Mouse (Mus musculus): ENCODE measurements around the gene Gm27021.
A peak's percentile ranks its signal among the peaks of the same experiment; 100 is the strongest.

The Gm27021 gene

DNA sequence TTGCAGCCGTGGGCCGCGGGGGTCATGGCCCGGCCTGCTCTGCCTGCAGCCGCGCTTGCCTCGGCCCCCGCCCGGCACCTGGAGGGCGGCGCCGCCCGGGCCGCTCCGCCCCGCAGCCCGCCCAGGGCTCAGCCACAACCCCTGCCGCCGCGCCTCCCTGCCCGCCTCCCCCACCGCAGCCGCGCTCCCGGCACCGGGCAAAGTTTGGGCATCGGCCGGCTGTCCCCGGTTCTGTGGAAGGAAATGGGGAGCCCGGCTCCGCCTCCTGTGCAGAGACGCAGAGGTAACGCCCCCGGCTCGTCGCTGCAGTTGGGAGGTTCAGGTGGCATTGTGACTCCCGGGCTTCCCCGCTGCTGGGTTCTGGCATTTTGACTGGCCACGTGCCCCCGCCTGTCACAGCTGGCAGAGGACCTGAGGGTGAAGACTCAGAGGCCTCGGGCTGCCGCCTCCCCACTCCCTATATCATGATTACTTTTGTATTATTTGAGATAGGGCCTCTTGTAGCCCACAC lies 33.5 kb downstream of the Gm27021 start:
- DNase-seq: peak; percentile 76 to 93

DNA sequence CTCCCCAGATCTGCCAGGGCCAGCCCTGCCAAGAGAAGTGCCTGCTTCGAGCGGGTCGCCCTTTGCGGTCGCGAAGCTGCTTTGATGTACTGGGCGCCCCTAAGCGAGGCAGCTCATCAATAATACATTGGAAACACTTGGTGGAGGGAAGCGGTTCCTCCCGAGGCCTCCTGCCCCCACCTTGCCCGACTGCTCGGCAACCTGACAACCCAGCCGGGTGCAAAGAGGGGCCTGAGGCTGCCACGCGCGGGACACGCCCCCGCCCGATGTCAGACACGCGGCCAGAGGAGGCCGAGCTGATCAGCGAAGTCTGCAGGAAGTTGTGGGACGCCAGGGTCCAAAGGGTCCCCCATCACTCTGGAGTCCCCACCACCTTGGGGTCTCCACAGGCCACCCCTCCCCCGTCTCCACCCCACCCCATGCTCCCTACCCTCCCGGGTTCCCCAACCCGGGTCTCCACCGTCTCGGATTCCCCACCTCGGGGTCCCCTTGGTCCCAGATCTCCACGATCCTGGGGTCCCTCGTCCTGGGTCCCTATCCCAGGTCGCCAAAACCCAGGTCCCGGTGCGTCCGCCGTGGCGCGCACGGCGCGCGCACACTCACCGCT lies 34.1 kb downstream of the Gm27021 start:
- no peak for DNase-seq

DNA sequence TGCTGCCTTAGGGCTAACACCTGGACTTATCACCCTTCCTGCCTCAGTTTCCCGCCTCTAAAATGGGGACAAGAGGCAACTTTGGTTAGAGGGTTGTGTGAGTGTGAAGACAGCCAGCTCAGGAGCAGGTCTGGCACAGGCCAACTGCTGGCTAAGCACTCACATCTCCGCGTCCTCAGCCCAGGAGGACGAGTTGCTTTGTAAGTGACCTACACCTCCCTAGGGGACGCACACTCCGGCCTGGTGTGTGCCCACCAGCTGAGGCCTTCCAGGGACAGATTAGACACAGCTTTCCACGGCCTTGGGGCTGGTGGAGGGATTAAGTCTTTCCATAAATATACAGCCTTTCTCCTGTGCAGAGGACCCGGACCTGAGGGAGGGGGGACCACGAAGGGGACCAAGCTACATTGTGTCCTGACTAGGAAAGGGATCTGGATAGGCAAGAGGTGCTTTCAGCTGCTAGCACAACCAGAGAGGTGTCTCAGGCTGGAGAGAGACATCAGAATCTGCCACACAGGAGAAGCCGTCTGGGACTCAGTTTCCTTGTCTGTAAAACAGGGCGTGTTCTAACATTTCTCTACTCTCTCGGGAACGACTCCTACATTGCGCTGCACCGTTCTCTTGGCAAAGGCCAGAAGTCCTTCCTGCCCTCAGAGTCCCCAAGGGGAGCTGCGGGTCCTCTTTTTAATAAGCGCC lies 34.8 kb downstream of the Gm27021 start:
- DNase-seq: no peak

DNA sequence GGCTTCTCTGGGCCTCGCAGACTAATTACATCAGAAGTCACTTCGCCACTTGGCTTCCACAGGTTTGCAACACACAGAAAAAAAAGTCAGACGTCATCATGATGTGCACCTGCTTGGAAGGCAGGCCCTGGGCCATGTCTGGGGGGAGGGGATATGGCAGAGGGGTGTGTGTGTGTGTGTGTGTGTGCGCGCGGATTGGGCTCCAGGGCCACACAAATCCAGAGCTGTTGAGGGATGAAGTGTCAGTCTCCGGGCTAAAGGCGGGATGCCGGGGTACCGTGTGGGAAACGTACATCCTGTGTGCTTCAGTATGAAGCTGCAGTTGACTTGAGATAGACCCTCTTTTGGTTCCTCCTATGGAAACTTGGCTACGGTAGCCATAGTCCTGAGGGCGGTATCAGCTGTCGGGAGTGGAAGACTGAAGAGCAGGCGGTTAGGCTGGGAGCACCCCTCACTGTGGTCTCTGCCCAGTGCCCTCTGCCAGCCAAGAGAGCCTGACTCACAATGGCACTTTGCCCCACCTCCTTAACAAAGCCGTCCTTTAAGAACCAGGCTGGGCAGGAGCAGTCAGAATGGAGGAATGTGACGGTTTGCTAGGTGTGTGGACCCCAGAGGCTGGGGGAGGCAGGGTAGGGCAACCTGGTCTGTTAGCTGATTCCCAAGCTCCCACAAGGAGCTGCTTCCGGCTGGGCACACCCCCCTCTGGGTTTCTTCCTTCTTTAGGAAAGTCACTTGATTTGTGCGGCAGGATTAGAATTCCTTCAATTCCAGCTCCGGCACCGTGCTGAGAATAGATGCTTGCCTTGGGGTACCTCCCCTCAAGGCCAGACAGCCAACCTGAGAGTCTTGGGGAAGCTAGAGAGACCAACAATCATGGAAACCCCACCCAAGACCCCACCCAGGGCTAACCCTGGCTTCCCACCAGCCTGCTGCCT lies 36.2 kb downstream of the Gm27021 start:
- no peak for DNase-seq

DNA sequence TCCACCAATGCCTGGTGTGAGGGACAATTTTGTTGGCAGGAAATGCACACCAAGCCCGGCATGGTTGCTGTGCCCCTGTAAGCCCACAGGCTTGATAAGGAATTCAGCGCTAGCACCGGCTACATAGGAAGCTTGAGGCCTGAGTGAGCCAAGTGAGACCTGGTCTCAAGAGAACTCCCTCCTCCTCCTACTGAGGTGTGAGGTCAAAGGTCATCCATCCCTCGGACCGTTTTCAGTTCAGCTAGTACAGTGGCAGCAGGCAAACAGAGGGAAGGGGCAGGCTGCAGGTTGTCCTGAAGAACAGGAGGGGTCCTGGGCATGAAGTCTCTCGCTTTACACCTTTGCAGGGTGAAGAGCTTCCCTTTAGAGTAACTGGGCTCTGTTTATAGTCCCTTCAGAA lies 37.0 kb downstream of the Gm27021 start:
- DNase-seq: no peak

DNA sequence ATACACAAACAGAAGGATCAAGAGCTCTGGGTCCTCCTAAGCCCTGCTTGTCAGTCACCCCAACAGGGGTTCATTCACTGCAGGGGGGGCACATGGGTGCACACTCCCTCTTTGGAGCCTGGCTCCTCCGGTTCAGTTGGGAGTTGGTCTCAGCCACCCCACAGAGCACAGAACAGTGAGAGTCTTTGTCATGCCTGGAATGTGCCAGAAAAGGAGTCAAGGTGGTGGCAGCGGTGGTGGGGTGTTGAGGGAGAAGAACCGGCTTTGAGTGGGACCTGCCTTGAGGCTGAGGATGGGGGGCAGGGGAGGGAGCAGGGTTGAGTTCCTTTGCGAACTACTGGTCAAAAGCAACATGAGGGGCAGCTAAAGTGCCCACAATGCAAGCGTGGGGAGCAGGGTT lies 37.8 kb downstream of the Gm27021 start:
- DNase-seq: no peak

DNA sequence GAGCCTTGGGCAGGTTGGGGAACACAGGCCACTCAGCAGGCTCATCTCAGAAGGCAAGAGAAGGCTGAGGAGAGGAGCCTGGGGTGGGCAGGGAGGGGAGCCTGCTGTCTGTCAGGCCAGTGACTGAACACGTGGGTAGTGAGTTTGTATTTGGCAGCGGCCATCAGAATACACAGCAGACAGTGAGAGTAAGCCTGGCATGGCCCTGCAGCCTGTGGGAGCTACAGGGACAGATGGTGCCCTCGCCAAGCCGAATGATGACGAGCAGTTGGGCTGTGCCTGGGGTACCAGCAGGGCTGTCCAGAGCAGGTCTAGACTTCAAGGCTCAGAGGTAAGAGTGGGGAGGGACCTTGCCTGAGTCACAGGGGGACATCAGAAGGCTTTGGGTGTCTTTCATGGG lies 40.6 kb downstream of the Gm27021 start:
- no peak for DNase-seq

DNA sequence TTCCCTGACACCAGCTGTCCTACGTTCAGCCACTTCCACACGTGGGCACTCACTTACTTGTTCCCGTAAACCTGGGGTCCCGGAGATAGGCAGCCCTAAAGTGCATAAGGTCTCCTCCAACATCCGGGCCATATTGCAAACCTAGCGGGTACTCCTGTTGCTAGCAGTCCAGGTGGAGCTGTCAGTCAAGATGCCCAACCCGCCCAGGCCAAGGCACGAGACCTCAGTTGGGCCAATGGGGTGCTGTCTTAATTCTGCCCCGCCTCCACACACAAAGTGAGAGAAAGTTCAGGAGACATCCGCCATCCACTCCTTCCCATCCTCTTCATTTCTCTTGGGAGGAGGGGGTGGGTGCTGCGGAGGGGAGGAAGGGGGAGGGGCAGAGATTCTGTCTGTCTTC lies 41.4 kb downstream of the Gm27021 start:
- no peak for DNase-seq

DNA sequence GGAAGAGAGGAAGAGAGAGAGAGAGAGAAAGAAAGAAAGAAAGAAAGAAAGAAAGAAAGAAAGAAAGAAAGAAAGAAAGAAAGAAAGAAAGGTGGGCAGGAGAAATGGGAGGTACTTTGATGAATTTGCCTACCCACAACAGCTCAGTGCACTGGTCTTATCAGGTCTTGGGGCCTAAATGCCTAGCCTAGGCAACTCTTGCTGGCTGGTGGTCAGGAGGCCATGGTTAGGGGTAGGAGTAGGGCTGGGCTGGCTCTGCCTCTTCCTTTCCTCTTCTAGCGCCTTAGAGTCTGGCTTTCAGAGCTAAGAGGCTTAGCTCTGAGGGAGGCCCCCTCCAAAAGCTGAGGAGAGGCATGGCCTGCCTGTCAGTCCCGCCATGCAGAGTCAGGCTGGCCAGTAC lies 44.3 kb downstream of the Gm27021 start:
- no peak for DNase-seq

DNA sequence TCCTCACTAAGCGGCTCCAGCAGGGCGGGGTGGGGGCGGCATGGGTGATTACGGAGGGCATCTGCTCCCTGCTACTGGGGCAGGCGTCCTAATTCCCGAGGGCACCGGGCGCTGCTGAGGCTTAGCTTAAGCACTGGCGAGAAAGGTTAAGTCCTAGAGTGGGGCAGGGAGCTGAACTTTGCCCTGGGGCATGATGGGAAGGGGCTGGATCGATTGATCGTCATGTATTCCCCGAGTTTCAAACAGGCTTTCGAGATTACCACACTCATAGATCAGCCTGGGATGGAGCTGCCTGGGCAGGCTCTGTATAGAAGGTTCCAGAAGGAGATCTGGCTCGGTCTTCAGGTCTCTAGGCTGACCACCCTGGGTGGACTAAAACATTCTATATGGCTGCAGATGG lies 45.7 kb downstream of the Gm27021 start:
- no peak for DNase-seq

DNA sequence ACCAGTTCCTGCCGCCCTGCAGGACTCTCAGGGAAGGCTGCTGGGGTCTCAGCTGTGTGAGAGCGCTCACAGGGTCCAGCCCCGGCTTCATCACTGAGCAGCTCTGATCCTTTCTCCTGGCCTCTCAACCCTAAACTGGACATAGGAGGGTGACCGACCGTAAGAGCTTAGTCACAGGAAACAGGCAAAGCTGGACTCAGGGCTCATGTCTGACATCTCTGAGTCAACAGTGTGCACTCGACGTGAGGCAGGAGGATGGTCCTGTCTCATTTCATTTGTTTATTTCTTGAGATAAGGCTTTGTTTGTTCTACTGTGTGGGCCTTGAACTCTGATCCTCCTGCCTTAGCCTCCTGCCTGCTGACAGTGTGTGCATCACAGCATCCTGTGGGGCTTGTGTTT lies 47.4 kb downstream of the Gm27021 start:
- DNase-seq: no peak

DNA sequence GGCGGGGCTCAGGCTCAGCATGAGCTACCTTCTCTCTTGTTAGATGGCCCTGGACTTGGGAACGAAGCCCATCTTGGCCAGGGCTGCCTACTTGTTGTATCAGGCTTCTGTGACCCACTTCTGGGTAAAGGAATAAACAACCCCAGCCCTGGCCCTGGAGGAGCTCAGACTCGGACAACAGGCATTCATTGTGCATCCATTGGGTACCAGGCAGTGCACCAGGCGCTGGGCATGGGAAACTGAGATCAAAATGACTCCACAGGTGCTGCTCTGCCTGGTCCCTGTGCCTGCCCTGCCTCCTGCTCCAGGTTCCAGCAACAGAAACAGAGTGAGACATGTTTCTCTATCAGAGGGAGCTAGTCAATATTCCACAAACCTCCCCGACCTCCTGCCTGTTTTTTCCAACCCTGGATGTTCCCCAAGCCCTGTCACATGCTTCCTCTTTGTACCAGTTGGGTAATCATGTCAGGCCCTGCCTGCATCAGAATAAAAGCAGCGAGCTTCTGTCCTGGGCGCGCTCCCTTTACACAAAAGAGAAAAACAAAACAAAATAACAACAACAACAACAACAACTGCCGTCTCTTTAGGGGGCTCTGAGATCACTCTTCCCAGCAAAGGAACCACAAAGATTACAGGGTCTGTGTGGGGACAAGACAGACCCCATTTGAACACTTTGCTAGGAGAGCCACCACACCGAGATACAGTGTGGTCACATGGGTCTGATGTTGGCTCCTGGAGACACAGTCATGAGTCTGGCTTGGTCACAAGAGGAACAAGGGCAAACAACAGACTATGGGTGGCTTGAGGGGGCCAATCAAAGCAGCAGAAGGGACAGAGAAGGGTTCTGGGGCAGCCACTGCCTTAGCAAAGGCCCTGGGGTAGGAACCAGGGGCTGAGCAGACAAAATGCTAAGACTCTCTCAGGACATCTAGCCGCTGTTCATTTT lies 48.4 kb downstream of the Gm27021 start:
- no peak for DNase-seq

DNA sequence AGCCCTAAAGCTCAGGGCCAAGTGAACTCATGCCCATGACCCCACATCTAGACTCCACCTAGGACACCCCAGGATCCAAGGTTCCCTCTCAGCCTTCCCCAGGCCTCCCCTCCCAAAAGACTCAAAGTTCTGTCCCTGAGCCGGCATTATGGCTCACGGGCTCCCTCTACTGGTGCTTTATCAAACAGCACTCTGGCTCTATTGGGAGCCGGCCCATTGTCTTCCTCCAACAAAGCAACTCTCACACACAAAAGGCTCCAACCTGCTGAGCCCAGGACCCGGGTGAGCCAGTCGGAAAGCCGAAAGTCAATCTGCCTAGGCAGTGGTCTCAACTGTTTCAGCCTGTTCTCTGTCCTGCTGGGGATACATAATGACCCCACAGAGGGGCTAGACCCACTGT lies 49.8 kb downstream of the Gm27021 start:
- DNase-seq: peak; percentile 67 to 75

DNA sequence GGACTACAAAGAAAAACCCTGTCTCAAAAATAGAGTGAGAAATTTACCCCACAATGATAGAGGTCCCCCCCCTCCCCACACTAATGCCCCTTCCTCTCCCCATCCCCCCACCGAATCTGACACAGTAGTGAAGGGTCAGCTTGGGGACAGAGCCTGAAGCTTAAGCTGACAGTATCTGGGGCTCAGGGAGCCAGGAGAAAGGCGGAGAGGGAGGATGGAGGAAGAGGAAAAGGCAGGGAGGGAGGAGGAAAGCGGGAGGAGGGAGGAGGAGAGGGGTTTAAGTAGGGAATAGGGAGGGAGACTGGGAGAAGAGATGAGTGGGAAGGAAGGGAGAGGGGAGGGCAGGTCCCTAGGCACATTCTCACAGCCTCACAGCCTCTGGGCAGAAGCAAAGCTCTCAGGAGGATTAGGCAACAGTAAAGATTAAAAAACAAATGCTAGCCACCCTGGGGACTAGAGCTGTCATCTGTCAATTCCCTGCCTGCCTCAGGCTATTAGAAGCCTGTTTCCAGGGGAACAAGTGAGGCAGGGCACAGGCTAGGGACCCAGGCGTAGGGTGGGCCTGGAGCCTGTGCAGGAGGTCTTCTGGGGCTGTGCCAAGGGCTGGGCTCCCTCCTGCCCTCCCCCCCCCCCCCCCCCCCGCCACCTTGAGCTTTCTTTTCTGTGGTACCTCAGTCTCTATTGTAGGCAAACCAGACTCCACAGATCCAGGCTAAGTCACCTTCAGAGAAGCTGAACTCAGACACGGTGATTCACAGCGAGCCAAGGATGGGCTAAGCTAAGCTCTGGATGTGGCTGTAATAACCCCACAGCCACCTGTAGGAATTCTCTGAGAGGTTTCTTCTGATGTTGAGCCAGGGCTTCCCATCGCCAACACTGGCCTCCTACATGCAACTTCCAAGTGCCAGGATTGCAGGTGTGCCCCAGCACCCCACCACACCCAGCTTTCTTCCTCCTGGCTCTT lies 50.9 kb downstream of the Gm27021 start:
- no peak for DNase-seq

DNA sequence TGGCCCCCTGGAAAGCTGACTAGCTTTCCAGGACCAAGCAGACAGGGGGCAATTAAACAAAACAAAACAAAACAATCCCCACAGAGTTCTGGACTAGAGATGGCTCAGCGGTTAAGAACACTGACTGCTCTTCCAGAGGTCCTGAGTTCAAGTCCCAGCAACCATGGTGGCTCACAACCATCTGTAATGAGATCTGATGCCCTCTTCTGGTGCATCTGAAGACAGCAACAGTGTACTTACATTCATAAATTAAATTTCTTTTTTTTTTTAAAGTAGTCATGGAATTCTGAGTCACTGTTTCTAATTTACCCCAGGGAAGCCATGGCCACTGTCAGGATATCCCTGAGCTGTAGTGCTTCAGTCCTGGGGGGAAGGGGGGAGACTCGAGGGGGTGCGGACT lies 53.4 kb downstream of the Gm27021 start:
- DNase-seq: no peak

DNA sequence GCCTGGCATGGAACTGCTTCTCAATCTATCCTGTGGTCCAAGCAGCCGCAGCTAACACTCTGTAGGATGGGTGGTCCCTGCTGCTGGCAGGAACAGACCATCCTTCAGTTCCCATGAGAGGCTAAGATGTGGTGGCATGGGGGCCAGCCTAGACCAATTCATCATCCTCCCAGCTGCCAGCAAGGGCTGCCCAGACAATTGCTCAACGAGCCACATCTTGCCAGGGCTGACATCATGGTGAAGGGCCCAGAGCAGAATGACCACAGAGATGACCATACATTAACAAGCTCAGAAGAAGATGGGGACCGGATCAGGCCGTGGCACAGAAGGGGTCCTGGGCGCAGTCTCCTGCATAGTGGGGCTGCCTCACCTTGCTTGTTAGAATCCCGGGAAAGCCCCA lies 57.1 kb downstream of the Gm27021 start:
- DNase-seq: no peak

DNA sequence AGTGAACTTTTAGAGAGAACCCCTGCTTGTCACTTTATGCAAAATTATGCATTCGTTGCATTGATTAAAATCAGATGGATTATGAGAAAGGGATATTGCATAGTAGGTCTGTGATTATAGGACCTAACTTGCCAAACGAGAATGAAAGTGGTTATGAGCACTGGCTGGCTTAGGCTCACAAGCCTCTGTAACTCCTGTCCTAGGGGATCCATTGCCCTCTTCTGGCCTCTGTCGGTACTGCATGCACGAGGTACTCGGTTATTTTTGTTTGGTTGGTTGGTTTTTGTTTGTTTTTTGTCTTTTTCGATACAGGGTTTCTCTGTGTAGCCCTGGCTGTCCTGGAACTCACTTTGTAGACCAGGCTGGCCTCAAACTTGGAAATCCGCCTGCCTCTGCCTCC lies 60.0 kb downstream of the Gm27021 start:
- peak; percentile 79 to 91 for DNase-seq

DNA sequence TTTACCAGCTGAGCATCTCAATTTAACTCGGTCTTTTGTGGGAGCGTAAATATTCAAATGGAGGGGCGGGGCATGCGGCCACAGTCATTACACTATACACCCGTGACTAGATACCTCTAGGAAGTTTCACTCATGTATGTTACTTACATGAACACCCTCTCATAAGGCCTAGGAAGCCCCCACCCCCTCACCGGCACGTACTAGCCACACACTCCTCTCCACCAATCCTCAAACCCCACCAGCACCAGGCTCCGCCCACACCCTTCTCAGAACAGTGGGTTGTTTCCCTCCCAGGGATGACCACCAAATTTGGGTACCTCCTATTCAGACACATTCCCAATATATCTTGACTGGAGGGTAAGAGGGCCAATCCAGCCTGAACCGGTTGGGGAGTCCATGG lies 60.4 kb downstream of the Gm27021 start:
- no peak for DNase-seq

DNA sequence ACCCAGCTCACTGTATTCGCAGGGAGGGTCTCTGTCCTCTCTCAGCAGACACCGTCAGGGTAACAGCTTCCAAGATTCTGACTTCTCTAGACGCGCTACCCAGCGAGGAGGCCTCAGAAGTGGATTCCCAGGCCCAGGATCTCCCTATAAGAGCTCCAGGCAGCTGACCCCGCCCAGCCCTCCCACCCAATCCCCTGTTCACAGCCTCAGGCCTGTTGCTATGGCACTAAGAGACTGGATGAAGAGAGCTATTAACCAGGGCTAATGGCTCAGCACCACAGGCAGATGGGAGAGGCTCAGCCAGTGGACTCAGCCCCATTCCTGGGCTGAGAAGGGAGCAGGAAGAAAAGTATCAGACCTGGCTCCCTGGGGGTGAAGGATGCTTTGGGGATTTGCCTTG lies 65.2 kb downstream of the Gm27021 start:
- DNase-seq: no peak

DNA sequence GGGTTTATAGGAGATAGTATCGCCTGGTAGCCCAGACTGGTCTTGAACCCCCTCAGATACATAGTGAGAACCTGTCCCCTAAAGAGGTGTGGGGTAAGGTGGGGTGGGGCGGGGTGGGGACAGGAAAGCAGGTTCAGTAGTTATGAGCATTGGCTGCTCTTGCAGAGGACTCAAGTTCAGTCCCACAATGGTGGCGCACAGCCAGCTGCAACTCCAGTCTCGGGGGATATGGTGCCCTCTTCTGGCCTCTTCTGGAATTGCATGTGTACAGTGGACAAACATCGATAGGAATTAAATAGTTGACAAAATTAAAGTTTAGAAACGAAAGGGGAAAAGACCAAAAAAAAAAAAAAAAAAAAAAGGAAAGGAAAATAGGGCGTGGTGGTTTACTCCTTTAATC lies 68.4 kb downstream of the Gm27021 start:
- peak; percentile 87 to 96 for DNase-seq

DNA sequence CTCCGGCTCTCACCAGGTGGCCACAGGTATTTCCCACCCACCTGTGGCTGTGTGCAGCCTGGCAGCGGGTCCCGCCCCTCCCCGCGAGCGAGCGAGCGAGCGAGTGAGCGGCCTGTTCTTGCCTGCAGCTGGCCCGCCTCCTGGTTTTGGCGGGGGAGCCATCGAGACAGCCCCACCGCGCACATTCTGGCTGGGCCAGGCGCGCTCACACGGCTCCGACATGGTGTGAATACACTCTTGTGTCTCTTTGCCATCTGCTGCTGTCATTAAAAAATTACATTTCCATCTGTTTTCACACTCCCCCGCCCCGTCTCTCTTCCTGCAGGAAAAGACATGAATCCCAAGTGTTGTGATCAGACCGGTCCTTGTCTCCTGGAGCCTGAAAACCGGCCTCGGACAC lies 69.3 kb downstream of the Gm27021 start:
- DNase-seq: no peak

Measured in kidney, postnatal 25 days (tissue).